Mouse (Mus musculus): ENCODE measurements around the gene Kcnd2. TPM values are rescaled to one million over a fixed set of nuclear protein-coding genes. Genes with fewer than 3 reads are reported as not detected.

Gene Kcnd2
- 2.0 and 2.7 TPM in 2 replicates for polyA plus RNA-seq (2015; fragmentation: Nextera tagmentation; extraction: Ambion mirVana)

GRCm38 (mm10) chr6:21215491-21216191 lies at the start of gene Kcnd2:
Gene Kcnd2 (plus strand): TSS chr6:21215503.
- peaks cover 15% of the 10 kb centered on the region for H3K4me1 ChIP-seq
- peak; percentile 76 for ATAC-seq (replicated peaks; ENCODE audit: low FRiP score)
- H3K9ac ChIP-seq: peak within 1 kb of the TSS; percentile 59
- H3K4me3 ChIP-seq (replicated peaks): peak within 1 kb of the TSS; percentile 75
- H3K36me3 ChIP-seq: no peaks in the 10 kb centered on the region
- no peak within 1 kb of the TSS for H3K27ac ChIP-seq
- no peaks in the 10 kb centered on the region for H3K9me3 ChIP-seq (replicated peaks)
- H3K27me3 ChIP-seq: peaks cover 46% of the 10 kb centered on the region
- 10% methylated on average over 34 of the region's 34 CpGs for whole genome bisulfite sequencing
- H3K4me2 ChIP-seq: peak within 1 kb of the TSS; percentile 99

DNA sequence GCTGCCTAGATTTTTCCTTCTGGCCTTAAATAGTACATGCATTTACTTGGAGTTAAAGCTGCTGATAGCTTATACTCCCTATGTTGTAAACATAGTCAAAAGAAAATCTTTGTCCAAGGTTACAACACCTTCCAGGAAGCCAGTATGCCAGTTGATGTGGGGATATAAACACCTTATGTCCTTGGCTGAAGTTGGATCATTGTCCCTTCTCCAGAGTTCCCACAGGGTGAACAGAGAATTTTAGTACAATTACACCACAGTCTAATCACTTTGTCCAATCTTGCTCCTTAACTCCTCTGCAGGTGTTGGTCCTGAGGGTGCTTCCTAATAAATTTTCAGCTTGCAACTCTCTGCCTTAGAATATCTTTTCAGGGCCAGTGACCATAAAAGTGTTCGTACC lies 48.7 kb upstream of the Kcnd2 start:
- ATAC-seq (replicated peaks; ENCODE audit: low FRiP score): no peak
- WGBS: 76% methylated on average over 1 of the region's 1 CpGs
- no peak overlapping the region for H3K27ac ChIP-seq

GRCm38 (mm10) chr6:21195341-21195740 lies 20.0 kb upstream of the Kcnd2 start:
- WGBS: 63% methylated on average over 2 of the region's 2 CpGs
- Histone ChIP-seq H3K9ac (no peak overlapping the region), H3K36me3 (no peaks in the 10 kb centered on the region), H3K4me1 (no peaks in the 10 kb centered on the region), H3K4me3 (replicated peaks) (no peak overlapping the region), H3K27me3 (no peaks in the 10 kb centered on the region), H3K4me2 (no peak overlapping the region), H3K27ac (no peak overlapping the region), H3K9me3 (replicated peaks) (0 out of 2 replicates have a peak, but pooled peaks cover 2% of the 10 kb centered on the region)
- no peak for ATAC-seq (replicated peaks; ENCODE audit: low FRiP score)

More for the DNA sequence above, 48.7 kb upstream of the Kcnd2 start:
- Histone ChIP-seq H3K27me3 (no peaks in the 10 kb centered on the region), H3K4me3 (replicated peaks) (no peak overlapping the region), H3K9me3 (replicated peaks) (no peaks in the 10 kb centered on the region), H3K4me1 (no peaks in the 10 kb centered on the region), H3K36me3 (no peaks in the 10 kb centered on the region), H3K9ac (no peak overlapping the region), H3K4me2 (no peak overlapping the region)

GRCm38 (mm10) chr6:21213865-21214672 lies 1.2 kb upstream of the Kcnd2 start:
- WGBS: under 1% methylated on average over 29 of the region's 29 CpGs
- Histone ChIP-seq H3K27ac (no peak overlapping the region), H3K4me1 (peaks cover 15% of the 10 kb centered on the region), H3K36me3 (no peaks in the 10 kb centered on the region), H3K27me3 (peaks cover 46% of the 10 kb centered on the region), H3K9me3 (replicated peaks) (no peaks in the 10 kb centered on the region), H3K9ac (peak overlapping the region; percentile 59), H3K4me2 (peak overlapping the region; percentile 99), H3K4me3 (replicated peaks) (peak overlapping the region; percentile 75)
- peak; percentile 52 for ATAC-seq (replicated peaks; ENCODE audit: low FRiP score)

- no peaks in the 10 kb centered on the region for H3K36me3 ChIP-seq
- under 1% methylated on average over 77 of the region's 83 CpGs for WGBS
- H3K9ac ChIP-seq: peak overlapping the region; percentile 59
- H3K27me3 ChIP-seq: peaks cover 46% of the 10 kb centered on the region
- peaks cover 15% of the 10 kb centered on the region for H3K4me1 ChIP-seq
- H3K27ac ChIP-seq: no peak overlapping the region
- peak overlapping the region; percentile 75 for H3K4me3 ChIP-seq (replicated peaks)
- H3K9me3 ChIP-seq (replicated peaks): no peaks in the 10 kb centered on the region
- peak overlapping the region; percentile 99 for H3K4me2 ChIP-seq
- peak; percentile 84 for ATAC-seq (replicated peaks; ENCODE audit: low FRiP score)
These were observed 421 bp upstream of the Kcnd2 start for GRCm38 (mm10) chr6:21214673-21215490.

- WGBS: 94% methylated on average over 27 of the region's 27 CpGs
- H3K4me2 ChIP-seq: peak overlapping the region; percentile 99; the same call in 1 of the 2 replicates
- no peaks in the 10 kb centered on the region for H3K9me3 ChIP-seq (replicated peaks)
- ATAC-seq (replicated peaks; ENCODE audit: low FRiP score): no peak
- no peak overlapping the region for H3K9ac ChIP-seq
- H3K4me3 ChIP-seq (replicated peaks): 0 out of 2 replicates have a peak overlapping the region, but pooled peaks have one; percentile 75
- peaks cover 41% of the 10 kb centered on the region for H3K27me3 ChIP-seq
- no peak overlapping the region for H3K27ac ChIP-seq
- H3K4me1 ChIP-seq: peaks cover 15% of the 10 kb centered on the region
- H3K36me3 ChIP-seq: no peaks in the 10 kb centered on the region
These were observed 1.1 kb downstream of the Kcnd2 start for GRCm38 (mm10) chr6:21216206-21217020.

DNA sequence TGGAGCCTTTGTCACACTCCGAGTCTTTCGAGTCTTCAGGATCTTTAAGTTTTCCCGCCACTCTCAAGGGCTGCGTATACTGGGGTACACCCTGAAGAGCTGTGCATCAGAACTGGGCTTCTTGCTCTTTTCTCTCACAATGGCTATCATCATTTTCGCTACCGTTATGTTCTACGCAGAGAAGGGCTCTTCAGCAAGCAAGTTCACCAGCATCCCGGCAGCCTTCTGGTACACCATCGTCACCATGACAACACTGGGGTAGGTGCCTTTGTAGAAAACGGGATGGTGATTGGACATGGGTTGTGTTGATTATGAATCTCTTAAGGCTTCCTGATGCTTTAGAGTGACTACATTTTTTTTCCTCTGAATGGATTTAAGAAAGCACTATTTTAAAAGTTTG lies 1.9 kb downstream of the Kcnd2 start:
- peaks cover 34% of the 10 kb centered on the region for H3K27me3 ChIP-seq
- no peak overlapping the region for H3K9ac ChIP-seq
- ATAC-seq (replicated peaks; ENCODE audit: low FRiP score): no peak
- H3K4me3 ChIP-seq (replicated peaks): no peak overlapping the region
- H3K27ac ChIP-seq: no peak overlapping the region
- H3K4me2 ChIP-seq: no peak overlapping the region
- WGBS: 94% methylated on average over 10 of the region's 10 CpGs
- H3K36me3 ChIP-seq: no peaks in the 10 kb centered on the region
- H3K4me1 ChIP-seq: peaks cover 15% of the 10 kb centered on the region
- no peaks in the 10 kb centered on the region for H3K9me3 ChIP-seq (replicated peaks)

GRCm38 (mm10) chr6:21226124-21226523 lies 10.8 kb downstream of the Kcnd2 start:
- no peak for ATAC-seq (replicated peaks; ENCODE audit: low FRiP score)

GRCm38 (mm10) chr6:21259031-21259430 lies 43.7 kb downstream of the Kcnd2 start:
- Histone ChIP-seq H3K36me3 (no peaks in the 10 kb centered on the region), H3K4me2 (no peak overlapping the region), H3K9ac (no peak overlapping the region), H3K27ac (no peak overlapping the region), H3K4me3 (replicated peaks) (no peak overlapping the region), H3K4me1 (no peaks in the 10 kb centered on the region), H3K27me3 (no peaks in the 10 kb centered on the region), H3K9me3 (replicated peaks) (no peaks in the 10 kb centered on the region)
- ATAC-seq (replicated peaks; ENCODE audit: low FRiP score): no peak
- 82% methylated on average over 5 of the region's 5 CpGs for WGBS

More at GRCm38 (mm10) chr6:21226124-21226523, 10.8 kb downstream of the Kcnd2 start:
- Histone ChIP-seq H3K27ac (no peak overlapping the region), H3K9ac (no peak overlapping the region), H3K4me2 (no peak overlapping the region), H3K4me3 (replicated peaks) (no peak overlapping the region), H3K9me3 (replicated peaks) (no peaks in the 10 kb centered on the region), H3K27me3 (no peaks in the 10 kb centered on the region), H3K4me1 (no peaks in the 10 kb centered on the region), H3K36me3 (no peaks in the 10 kb centered on the region)
- WGBS: 90% methylated on average over 4 of the region's 4 CpGs

DNA sequence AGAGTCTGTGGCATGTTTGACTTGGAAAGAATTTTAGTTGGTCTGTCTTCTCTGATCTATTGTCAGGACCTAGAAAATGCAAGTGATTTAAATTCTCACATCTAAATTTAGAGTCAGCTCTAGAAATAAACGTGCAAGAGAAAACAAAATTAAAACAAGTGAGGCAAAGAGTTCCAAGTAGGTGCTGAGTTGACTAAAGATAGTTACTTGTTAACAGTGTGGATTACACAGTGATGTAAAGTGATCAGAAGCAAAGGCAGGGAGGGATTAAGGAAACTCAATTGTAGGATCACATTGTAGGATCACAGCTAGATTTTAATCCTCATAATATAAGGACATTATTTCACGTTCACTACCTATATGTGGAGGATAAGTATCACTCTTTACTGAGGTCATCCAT lies 52.6 kb downstream of the Kcnd2 start:
- no peak for ATAC-seq (replicated peaks; ENCODE audit: low FRiP score)
- 61% methylated on average over 2 of the region's 2 CpGs for WGBS
- H3K4me3 ChIP-seq (replicated peaks): no peak overlapping the region

DNA sequence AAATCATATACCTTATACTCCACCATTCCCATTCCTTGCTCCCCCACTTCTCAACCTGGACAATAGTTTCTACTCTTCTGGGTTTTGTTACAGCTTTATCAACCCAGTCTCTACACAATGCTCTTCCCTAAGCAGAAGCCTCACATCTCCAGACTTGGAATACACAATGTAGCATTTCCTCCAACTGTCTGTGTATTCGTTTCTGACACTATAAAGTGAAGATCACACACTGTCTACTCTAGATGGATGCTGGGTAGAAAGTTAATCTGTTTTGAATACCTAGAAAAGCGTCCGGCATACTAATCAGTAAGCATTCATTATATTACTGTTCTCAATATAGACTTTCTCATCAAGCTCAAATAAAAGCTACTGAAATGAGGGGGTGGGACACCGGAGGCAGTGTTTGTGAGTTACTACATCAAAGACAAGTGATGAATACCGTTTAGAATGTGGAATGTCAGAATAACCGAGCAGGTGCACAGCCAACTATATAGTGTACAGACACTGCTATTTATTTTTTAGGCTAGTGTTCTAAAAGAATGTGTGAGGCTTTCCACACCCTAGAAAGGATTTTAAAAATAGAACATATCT lies 62.1 kb downstream of the Kcnd2 start:
- Histone ChIP-seq H3K27me3 (no peaks in the 10 kb centered on the region), H3K4me3 (replicated peaks) (no peak overlapping the region), H3K9ac (no peak overlapping the region), H3K36me3 (no peaks in the 10 kb centered on the region), H3K9me3 (replicated peaks) (no peaks in the 10 kb centered on the region), H3K4me2 (no peak overlapping the region), H3K4me1 (no peaks in the 10 kb centered on the region), H3K27ac (no peak overlapping the region)
- 79% methylated on average over 6 of the region's 6 CpGs for WGBS
- no peak for ATAC-seq (replicated peaks; ENCODE audit: low FRiP score)

More for the DNA sequence above, 52.6 kb downstream of the Kcnd2 start:
- Histone ChIP-seq H3K36me3 (no peaks in the 10 kb centered on the region), H3K4me2 (no peak overlapping the region), H3K9me3 (replicated peaks) (no peaks in the 10 kb centered on the region), H3K27me3 (no peaks in the 10 kb centered on the region), H3K27ac (no peak overlapping the region), H3K9ac (no peak overlapping the region), H3K4me1 (no peaks in the 10 kb centered on the region)

Measured in kidney, embryonic 15.5 days (tissue).